Mouse (Mus musculus) megakaryocyte, adult 5-6 weeks (primary cell): Measurements from ENCODE around the gene Pxk. TPM values are rescaled to one million over a fixed set of nuclear protein-coding genes. Genes with fewer than 3 reads are reported as not detected.
"Not testable (repeated sequence)": the region's sequence is repeated elsewhere in the genome, so short reads cannot be mapped to it uniquely, and the experiment has no call there.

Experiments
- ATAC-seq: 2 replicates; pipeline ENCODE4 v1.8.0; 2016; ENCODE audit warnings: mild to moderate bottlenecking, inconsistent platforms; ENCODE audit not compliant: poor library complexity, severe bottlenecking
- total RNA-seq, 2 experiments: library from RNA; stranded (forward) in 1 of 2; stranded (reverse) in 1 of 2; fragments of 153-499, 151-499 nt in 1 of 2; fragments of 221-1000, 200-1000 nt in 1 of 2; gene quantifications; 2 replicates each; pipeline versions ENCODE4 v1.2.3 to v1.2.4; 2015 to 2017

Gene Pxk
- total RNA-seq, 2 experiments from 2014 or later: 28.0 to 47.3 TPM

- no peak for ATAC-seq
Measured at GRCm38 (mm10) chr14:8145594-8146558, 47.9 kb downstream of the Pxk start.

DNA sequence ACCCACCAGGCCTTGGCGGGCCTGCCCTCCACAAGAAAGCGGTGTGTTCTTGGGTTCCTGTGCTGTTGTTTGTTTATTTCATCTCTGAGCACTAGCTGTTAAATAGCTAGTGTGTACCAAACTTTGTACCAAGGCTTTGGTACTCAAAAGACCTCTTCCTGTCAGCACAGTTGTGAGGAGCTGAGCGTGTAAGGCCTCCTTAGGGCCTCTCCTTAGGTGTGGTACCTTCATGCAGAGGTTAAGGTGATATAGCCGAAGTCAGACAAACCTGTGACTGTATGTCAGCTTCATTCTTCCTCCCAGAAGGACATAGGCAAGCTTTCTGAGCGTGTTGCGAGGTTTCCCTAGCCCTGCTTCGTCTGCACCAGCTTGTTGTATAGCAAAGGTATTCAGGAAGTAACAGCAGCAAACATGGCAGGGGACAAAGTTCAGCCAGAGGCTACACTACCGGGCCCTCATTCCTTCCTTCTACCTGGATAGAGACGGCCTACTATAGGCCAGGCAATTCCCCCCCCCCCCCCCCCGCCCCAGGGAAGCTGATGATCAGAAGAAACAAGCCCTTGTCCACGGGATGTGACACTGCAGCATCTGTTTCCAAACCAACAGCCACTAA is 48.7 kb downstream of the Pxk start:
- ATAC-seq: no peak

- no peak for ATAC-seq
Measured at GRCm38 (mm10) chr14:8148842-8149241, 50.8 kb downstream of the Pxk start.

DNA sequence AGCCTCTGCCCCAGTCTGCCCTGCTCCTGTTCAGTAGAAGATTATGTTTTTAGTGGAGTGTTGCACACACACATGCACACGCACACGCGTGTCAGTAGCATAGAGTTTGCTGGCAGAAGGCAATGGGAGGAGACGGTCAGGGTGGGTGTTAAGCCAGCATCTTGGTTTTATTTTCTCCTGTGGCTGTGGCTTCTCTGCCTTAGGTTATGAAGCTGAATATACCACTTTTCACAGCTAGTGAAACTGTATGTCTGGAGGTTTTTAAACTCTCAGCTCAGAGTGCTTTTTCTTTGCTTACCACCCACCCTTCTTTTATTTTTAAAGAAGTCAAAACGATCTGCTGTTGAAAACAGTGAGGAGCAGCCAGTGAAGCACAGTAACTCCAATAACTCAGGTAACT is 53.7 kb downstream of the Pxk start:
- ATAC-seq: no peak

GRCm38 (mm10) chr14:8154072-8154471 is 56.1 kb downstream of the Pxk start:
- no peak for ATAC-seq

DNA sequence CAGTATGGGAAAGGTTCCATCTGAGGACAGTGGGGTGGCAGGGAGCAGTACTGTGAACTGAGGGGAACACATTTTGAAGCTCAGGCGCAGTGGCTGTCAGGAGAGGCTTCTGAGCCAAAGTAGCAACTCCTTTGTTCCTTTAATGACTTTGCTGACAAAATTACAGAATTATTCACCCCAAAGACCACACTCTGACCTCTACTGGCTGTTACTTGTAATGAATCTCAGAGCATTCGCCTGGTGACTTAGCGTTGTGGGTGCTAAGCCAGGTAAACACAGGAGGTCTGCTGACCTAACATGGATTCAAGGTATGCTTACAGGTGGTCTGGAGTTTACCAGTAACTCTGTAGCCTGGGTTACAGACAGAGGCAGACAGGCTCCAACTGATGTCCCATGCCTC is 58.9 kb downstream of the Pxk start:
- peak; percentile 57; the same call in 1 of the 2 replicates for ATAC-seq

- no peak for ATAC-seq
Measured at GRCm38 (mm10) chr14:8158721-8159120, 60.7 kb downstream of the Pxk start.

- no peak for ATAC-seq
Measured at GRCm38 (mm10) chr14:8159141-8159540, 61.1 kb downstream of the Pxk start.

DNA sequence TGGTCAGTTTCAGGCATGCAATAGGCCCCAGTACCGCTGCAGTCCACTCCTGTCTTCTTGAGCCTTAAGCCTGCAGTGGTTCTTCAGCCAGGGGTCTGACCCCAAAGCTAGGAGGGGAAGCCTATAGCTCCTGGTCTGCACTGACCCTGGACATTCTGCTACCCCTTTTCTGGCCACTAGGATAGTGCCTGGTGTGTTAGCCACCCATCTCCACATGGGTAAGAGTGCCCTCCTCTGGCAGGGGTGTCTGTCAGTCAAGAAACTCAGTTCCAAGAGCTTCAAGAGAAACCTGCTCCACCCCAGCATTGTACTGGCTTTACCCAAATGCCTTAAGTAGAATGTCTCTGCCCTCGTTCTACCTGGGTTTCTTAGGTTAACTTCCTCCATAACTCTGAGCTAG is 63.8 kb downstream of the Pxk start:
- peak; percentile 68 for ATAC-seq

GRCm38 (mm10) chr14:8164463-8164862 is 66.5 kb downstream of the Pxk start:
- no peak for ATAC-seq

GRCm38 (mm10) chr14:8172507-8173410 is 74.7 kb downstream of the Pxk start, which contains the start of gene Pdhb:
Gene Pdhb, minus strand, starts transcription at chr14:8173025.
- peak; percentile 91 for ATAC-seq

DNA sequence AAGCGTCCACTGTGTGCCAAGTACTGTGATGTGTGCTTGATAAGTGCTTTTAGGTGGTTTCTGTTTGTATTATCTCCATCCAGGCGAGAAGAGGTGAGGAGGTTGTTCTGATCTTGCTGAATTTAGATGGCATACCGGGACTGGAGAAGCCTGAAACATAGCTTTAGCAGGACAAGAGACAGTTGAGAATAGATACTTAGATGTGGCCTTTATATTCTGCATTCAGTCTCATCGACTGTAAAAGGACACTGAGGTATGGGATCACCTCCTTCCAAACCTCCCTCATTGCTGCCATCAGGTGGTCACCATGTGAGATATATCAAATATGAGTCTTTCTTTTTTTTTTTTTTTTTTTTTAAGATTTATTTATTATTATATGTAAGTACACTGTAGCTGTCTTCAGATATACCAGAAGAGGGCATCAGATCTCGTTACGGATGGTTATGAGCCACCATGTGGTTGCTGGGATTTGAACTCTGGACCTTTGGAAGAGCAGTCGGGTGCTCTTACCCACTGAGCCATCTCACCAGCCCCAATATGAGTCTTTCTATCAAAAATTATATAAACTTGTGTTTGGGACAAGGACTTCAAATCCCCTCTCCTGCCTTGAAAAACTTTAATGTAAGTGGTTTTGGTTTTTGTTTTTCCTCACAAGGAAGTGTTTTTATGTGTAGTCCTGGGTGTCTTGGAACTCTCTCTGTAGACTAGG is 75.7 kb downstream of the Pxk start:
- ATAC-seq: not testable (repeated sequence)

DNA sequence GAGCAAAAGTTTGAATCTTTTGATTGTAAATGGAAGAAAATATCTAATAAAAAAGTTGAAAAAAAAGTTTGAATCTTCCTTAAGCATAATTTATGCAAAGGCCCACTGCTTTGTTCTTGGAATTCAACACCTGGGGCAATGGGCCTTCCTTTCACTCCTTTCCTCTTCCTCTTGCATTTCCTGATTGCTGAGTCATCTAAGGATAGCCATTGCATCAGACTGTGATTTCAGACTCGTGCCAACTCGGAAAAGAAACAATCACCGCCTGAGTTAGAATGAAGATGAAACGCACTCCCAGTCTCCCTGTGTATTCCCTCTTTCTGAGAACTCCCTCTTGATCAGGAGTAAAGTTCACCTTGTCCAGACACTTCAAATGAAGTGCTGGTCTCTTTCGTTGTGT is 76.6 kb downstream of the Pxk start:
- no peak for ATAC-seq

GRCm38 (mm10) chr14:8176251-8176650 is 78.2 kb downstream of the Pxk start:
- no peak for ATAC-seq

- ATAC-seq: no peak
Measured at GRCm38 (mm10) chr14:8180371-8181035, 82.5 kb downstream of the Pxk start.

DNA sequence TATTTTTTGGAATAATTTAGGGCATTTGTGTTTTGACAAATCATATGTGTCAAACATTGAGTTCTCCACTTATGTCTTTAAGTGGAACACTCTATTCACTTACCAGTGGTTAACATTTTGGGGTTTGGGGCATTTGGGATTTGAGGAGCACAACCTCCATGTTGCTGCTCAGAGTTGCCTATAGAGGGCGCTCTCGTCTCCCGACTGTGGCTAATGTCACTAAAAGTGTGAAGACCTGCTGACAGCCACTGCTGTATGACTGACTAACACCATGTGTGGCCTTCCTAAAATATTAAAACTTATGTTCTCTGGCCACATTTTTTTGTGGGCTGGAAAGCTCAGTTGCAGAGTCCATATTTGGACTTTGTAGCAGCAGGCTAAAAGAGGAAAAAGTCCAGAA is 85.3 kb downstream of the Pxk start:
- ATAC-seq: 0 out of 2 replicates have a peak, but pooled peaks have one; percentile 33

DNA sequence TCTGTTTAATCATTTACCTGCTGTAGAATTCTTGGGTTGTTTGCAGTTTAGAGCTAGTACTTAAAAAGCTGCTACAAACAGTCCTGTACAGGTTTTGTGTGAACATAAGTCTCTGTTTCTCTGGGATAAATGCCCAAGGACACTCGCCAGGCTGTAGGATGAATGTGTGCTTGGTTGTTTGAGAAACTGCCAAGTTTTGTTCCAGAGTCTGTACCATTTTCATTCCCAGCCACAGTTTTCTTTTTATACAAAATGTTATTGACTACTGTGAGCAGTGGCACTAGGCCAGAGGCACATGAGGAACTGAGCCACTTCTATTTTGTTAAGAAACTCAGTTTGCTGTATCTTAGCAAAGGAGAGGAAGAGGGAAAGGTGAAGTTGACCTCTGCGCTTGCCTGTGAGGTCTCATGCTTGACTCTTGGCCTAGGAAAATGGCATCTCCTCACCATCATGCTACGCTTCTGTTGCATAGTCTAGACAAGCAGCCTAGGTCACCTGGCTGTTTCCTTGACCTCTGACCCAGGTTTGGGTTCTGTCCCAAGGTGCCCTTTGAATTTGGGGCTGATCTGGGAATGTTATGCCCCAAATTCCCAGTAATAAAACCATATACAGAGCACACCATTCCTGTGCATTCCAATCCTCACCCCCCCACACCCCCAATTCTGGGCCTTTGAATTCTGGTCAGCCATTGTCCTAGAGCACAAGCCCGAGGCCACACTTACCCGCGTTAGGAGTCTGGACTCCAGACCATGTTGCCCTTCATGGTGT is 88.5 kb downstream of the Pxk start:
- no peak for ATAC-seq

GRCm38 (mm10) chr14:8190556-8190955 is 92.5 kb downstream of the Pxk start:
- ATAC-seq: no peak

DNA sequence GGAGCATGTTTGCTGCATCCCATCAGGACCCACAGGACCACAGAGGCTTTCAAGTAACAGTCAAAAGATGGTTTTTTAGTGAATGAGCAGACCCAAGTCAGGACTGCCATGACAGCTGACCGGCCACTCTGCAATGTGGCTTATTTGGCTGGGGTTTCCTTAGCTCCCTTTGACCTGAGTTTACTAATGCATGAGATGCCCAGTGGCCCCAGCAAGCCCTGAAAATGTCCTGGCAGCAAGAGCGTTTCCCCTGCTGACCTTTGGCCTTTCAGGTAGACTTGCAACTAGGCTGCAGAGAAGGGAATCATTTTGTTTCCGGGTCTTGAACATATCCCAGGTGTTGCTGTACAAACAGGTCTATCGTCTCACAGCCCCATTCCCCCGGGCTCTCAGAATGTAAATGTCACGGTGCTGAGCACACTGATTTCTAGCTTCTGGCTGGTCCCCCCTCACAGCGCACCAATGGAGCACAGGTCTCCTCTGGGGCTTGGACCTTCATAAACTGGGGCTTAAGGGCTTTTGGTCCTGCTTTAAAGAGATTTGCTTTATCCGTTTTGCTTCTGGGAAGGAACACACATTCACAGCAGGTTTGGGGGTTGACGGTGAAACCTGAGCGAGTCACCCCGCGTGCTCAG is 93.4 kb downstream of the Pxk start:
- ATAC-seq: no peak
